Mouse (Mus musculus) retina, adult 2 months (tissue): ENCODE results near the gene Dscaml1.
A peak's percentile ranks its signal among the peaks of the same experiment; 100 is the strongest.

Source experiments
- DNase-seq: peaks from one replicate; pipeline ENCODE4 v3.0.0-alpha.2; 2012; ENCODE audit warnings: low read depth, low spot score

Dscaml1 gene

DNA sequence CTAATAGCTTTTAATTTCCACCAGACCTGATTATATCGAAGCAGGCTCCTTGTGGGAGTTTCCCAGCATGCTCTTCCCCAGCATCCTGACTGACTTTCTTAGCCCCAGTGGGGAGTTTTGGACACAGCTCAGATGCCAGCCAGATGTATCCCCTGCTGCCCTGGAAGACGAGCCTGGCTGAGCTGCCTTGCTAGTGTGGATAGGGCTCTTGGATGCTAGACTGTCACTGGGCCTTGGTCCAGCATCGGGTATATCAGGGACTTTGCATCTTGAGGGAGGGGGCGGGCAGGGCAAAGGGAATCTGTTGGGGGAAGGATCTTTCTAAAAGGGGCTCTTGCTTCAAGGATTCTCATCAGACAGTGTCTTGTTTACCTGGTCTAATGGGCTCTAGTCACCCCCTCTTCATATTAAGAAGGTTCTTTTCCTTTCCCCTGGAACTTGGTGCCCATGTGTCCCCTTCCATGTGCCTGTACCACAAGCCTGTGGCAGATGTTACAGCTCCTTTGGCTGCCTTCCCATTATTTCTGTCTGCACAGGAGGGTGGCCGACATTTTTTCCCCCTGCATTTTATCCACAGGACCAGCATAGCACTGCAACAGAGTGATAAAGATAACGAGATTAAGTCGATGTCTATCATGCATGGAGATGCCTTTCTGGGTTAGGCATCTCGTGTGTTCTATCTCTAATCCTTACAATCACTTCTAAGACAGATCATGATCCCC is 28.6 kb downstream of the Dscaml1 start:
- no peak for DNase-seq

DNA sequence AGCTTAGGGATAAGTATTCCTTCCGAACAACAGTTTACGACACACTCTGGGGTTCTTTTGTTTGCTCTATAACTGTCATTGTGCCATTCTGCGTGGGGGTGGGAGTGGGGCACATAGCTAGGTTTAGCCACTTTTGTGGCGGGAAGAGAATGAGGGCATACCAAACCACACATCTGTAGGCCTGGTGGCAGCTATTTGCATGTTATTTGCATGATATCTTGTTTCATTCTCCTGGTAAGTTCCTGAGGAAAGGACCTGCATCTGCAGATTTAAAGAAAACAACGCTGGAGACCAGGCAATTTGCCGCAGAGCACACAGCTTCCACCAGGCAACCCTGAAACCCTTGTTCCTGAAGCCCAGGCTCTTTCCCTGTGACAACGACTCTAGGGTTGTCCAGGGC is 30.8 kb downstream of the Dscaml1 start:
- DNase-seq, result no peak

DNA sequence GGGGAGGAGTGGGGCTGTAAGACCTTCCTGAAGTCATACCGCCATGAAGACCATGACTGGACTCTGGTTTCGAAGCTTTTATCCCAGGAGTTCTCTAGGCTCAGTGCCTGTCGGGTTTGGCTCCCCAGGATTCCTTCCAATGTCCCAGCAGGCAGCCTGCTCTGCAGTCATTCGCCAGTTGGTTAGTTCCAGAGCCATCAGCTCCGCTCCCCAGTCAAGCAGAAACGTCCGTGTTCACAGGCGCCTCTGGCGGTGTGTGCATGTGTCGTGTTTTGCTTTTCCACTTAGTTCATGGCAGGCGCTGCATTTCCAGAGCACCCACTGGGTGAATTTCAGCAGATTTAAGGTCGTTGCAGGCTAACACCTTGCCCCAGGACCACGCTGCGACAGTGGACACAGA is 31.9 kb downstream of the Dscaml1 start:
- DNase-seq, result no peak

DNA sequence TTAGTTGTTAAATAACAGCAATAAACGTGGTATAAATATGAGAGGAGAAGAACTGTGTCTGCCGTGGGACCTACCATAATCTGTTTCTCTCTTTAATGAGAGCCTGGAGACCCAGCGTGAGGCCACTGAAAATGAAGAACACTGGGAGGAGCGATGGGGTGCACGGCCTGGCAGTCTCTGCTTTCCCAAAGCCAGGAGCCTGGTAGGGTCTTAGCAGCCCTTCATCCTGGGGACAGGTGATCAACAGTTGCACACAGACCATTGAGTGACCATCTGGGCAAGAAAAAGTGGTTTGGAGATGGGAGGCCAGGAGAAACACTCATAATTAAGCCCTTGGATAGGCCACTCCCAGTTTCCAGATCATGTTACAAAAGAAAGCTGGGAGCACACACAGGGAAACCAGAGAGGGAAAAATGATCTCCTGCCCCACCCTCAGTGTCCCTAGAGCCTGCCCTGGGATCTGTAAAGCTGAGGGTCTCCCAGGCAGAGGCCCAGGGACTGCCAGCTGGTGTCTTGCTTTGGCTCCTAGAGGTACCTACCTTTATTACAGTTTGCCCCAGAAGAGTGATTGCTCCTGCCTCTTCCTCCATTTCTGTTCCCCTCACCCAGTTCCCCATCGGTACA is 39.1 kb downstream of the Dscaml1 start:
- no peak for DNase-seq

DNA sequence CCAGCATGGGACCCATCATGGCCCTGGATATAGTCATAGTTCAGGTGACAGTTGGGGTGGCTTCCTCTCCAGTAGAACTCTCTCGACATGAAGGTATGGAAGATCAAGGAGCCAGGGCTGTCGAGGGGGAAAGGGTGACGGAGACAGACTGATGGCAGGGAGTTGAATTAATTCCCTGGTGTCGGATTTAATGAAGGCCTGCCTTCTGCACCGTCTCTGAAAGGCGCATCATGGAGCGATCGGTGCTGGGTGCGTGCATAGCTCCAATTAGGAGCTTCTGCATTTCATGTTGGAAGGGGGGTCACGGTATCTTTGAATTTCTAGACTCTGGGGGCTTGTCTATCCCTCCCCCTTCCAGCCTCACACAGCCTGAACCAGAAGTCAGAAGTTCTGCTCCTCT is 41.8 kb downstream of the Dscaml1 start:
- no peak for DNase-seq

DNA sequence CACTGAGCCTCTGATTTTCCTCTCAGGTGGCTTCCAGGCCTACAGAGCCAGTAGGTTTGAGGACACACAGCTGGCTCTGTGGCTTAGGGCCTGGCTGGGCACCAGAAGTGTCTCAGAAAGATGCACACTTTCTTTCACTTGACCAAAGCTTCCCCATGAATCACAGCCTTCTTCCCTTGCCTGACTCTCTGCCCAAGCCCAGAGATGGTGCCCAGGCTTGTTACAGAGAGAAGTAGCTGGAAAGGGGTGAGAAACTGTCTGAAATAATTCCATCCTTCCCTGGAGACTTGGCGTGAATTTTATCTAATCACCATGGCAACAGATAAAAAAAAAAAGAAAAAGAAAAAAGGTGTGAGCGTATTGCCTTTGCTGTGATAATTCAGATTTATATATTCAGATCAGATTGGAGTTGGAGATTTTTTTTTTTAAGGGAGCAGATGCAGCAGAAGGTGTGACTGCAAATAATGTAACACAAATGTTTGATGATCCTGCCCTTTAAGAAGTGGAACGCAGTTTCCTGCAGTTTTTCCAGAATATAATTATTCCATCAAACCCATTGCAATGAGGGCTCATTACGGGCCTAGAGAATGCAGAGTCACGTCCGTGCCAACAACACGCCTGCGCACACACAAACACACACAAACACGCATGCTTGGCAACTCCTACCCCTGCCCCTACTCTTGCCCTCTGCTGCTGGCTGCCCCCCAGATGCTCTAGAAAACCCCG is 44.5 kb downstream of the Dscaml1 start:
- no peak for DNase-seq

DNA sequence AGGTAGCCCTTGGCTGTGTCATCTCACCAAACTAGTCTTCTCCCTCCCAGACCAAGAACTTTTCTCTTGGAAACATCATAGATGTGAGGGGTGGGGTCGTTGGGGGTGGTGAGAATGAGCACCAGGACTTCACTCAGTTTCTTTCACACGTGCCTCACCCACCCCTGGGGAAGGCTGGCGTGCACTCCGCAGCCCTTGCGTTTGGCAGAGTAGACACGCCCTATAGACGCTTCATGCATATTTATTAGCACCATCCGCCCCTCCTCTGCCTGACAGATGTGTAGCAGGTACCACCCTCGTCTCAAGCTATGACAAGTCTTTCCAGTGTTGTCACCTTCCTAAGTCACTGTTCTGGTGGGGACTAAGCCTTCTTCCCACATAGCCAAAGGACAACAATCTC is 45.3 kb downstream of the Dscaml1 start:
- DNase-seq, result no peak

DNA sequence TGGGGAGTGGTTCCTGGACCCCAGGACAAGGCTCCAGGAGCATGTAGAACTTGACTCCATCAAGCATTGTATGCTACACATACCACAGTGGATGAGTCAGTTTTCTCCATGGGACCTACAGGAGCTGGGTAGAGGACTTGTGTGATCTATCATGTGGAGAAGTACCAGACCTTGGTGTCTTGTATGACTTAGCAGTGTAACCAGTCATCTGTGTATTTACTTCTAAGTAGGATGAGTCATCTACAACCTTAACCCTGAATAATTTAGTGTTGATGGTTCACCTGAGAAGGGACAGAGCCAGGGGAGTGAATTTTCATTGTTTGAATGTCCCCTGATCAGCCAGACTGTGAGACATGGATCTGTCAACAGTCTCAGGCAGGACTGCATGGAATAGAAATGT is 48.4 kb downstream of the Dscaml1 start:
- no peak for DNase-seq

DNA sequence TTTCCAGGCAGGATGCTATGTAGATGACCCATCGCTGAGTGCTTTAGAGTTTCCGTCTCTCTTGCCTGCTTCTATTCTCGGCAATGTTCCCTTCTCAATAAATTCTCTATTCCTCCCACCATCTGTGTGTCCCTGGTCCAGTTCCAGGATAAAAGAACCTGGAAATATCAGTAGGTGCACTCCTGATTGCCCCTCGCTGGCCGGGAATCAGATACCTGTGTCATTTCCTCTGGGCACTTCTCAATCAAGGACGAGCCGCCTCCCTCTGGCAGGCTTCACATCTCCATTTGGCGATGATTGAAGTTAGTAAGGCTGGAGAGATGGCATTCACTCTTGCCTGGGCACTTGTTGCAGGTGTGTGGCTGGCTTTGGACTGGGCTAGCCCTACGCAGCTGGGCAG is 54.5 kb downstream of the Dscaml1 start:
- DNase-seq, result no peak

DNA sequence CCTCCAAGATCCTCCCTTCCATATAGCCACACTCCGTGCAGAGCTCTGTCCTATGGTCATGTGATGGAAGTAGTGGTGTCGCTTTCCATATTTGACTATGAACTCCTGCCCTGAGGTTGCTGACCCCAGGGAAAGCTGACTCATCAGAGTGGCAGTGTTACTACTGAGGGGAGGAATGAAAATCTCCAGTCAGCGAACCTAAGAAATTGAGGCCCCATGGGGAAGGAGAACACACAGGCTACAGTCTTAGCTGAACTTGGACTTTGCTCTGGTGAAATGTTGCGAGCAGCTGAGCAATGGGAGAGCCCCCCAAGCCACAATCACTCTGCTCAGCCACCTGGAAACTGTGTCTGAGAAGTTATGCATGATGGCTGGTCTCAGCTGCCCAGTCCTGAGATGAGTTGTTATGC is 60.2 kb downstream of the Dscaml1 start:
- no peak for DNase-seq

DNA sequence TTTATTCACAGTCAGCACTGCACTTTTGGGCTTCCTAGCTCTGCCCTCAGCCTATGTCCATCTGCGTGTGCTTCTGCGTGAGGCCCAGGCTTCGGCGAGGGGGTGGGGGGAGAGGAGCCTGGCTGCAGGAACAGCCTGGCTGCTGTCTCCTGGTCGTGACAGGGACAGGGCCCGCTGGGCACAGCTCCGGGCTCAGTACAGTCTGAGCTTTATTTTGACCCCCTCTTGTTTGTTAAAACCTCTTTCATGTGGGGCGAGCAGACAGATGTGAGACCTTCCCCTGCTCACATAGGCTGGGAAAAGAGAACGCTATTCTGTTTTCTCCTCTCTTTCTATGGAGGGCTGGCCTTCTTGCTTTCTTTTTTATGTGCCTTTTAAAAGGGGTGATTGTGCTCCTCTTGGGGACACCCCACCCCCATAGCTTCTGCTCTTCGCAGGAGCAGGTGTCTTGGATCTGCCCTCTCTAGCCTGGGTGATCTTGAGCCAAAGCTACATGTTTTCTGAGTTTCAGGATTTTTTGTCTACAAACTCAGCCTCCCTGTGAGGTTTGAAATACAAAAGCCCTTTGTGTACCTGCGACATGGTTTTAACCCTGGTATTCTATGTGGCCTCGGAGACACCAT is 60.9 kb downstream of the Dscaml1 start:
- DNase-seq, result no peak

DNA sequence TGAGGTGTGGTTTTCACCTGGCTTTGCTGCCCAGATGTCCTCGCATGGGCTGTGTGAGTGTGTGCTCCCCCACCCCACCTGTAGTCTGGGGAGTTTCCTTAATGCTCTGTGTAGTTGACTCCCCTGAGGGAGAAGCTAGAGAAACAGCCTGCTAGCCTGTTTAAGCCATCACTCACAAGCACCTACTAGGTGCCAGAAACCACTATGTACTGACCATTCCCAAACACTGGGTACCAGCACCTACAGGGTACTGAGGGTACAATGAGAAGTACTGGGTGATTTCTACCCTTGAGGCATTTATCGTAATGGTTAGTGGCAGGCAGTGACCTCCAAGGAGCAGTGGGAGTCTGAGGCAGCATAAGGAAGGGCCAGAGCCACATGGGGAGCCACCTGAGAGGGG is 64.5 kb downstream of the Dscaml1 start:
- no peak for DNase-seq

DNA sequence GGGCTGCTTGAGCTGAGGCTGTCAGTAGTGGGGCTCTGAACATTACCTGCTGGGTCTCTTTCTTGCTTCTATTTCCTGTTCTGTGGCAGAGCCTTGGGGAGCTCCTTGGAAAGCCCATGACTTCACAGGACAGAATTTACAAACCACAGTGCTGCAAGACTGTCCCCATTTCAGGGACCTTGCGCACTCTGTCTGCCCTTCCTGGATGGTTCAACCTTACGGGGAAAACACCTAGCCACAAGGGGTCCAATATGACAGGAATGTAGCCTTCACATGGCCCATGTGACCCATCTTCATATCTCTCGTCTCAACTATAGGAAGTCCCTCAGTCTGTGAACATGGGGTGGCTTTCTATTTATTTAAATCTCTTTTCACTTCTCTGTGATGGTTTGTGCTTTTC is 68.5 kb downstream of the Dscaml1 start:
- no peak for DNase-seq

DNA sequence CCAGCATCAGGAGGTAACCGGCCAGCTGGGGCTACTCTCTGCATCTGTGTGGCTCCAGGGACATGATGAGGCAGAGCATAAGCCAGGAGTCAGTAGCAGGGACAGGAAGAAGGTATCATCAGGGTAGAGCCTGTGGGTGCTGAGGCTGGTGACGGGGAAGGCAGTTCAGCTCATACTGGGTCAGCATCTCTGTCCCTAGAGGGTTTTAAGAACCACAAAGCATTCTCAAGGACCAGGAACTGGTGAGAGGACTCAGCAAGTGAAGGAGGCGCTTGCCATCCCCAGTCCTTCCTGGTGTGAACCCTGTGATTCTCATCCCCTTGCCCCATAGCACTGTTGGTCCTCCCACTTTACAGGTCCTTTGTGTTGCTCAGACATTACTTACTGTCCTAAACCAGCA is 69.9 kb downstream of the Dscaml1 start:
- no peak for DNase-seq

DNA sequence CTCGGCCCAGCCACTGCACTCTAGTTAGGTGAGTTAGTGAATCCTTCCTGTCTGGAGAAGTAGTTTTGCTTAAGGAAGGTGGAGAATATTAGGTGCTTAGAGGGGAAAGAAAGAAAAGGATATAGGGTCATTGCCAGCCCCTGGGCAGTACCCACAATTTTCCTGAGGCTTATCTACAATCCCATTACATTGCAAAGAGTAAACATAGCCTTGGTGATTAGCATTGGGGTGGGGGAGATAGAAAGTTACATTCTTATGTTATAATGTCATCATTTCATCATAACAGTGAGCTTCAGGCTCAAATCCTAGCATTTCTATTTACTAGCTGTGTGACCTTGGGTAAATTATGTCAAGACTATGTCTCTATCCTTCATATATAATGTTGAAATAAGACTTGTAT is 70.5 kb downstream of the Dscaml1 start:
- DNase-seq, result no peak

DNA sequence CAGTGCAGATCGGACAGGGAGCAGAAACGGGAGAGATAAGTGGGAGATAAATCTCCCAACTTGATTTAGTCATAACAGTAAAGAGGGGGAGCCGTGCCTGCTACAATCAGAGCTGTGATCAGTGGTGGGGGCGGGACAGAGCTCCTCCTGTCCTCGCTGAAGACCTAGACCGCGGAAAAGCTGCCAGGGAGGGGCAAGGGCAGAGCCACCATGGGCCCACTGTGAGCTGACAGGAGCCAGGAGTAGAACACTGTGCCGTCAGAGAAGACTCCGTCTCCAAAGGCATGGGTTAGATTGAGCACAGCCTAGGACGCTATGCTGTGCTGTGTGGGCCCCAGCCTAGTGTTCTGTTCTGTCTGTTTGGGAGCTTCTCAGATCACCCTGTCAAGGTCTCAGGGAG is 72.8 kb downstream of the Dscaml1 start:
- DNase-seq, result no peak

DNA sequence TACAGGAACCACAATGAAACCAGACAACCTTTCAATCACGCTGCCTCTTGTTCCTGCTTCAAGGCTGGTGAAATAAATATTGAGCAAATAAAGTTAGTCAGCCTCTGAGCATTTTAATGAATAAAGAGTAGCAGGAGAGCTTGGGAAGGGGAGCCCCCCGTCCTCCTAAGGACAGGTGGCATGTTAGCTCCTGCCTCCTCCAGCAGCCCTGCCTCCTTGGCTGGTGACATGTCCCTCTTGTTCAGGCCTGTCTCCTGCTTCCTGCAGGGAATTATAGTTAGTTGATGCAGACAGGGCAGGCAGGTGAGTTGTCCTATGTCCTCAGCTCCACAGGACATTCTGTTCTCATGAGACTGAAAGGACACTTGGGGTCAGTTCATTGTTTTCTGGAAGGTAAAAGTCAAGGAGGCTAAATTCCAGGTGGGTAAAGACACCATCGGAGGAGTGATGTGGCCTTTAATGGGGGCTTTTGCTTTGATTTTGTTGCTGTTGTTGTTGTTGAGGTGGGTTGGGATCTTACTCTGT is 73.7 kb downstream of the Dscaml1 start:
- no peak for DNase-seq

DNA sequence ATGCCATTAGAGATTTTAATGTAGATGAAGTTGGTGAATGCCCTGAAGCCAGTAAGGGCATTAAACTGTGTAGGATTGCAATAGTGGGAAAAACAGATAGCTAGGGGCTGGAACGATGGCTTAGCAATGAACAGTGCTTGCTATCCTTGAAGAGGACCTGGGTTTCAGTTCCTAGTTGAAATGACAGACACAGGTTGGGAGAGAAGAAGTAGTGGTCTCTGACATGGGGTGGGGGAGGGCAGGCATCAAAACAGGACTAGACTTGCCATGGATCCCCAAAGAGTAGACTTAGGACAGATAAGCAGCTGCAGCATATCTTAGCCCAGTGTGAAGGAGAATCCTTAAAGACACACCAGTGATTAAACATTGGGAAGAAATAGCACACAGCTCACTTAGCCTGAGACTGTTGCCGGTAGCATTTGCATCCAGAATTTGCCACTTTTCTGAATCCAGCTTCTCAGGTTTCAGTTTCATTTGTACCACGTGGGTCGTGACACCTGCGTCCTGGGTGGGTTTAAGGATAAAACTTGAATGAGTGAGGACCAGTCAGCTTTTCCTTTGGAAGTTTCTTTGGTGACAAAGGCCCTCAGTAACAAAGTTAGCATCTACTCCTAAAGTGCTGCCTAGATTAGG is 75.0 kb downstream of the Dscaml1 start:
- DNase-seq, result no peak

DNA sequence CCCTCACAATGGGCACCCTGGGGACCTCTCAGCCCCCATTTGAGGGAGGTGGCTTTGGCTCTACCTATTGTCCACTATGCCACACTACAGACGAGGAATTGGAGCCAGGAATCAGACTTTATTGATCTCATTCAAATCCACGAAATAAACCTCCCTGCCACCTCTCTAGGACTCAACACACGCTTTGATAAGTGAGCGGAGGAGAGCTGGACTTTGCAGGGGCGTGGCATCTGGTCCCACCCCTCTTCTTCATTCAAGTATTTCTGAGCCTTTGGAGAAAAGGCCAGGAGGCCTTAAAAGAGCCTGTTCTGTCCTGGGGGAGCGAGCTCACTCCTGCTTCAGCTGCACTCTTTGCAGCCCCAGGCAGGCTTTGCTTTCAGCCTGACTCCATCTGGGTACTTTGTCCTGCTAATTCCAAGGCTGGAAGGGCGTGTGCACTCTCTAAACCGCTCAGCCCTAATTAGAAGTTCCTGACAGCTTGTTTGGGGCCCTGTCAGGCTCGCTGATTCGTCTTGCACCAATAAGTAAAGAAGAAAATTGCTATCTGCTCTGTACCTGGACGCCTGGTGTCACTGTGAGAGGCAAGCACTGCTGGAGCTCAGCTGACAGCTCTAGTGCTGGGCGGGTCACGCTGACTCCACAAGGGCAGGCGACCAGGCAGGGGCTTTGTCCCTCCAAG is 75.7 kb downstream of the Dscaml1 start:
- DNase-seq, result peak; percentile 68

DNA sequence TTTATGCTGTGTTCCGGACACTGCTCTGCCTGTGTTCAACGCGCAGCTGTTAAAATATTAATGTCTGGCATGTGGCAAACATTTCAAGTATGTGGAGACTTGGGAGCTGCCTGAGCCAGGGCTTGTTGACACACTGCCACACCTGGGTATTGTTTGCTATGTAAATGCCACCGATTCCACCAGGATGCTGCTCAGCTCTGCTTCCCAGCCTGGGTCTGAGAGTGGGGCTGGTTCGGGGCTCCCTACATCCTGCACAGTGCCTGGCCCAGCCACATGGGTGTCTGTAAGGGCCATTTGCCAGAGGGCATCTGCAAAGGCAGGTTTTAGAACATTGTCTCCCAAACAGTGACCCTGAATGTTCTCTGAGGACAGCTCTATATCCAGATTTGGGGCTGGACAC is 78.5 kb downstream of the Dscaml1 start:
- DNase-seq, result no peak

DNA sequence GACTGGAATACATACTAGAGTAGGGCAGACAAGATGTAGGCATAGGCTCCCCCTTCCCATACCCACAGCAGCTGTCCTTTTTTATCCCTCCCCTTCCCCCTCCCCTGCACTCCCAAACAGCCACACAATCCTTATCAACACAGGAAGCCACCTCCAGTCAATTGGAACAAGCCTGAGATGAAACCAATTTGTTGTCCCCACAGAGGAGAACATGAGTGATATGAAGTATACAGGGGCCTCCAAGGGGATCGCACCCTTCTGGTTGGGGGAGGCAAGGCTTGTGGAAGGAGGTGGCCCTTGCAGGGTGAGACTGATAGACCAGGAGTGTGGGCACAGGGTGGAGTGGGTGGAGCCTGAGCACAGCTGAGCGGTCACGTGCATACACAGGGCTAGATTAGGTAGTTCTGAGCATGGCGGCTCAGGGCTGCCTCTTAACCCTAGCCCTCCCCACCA is 79.1 kb downstream of the Dscaml1 start:
- DNase-seq, result peak; percentile 49
